Mouse (Mus musculus): ENCODE measurements around the gene Qrfpr.

- no peak for TF ChIP-seq CTCF (IDR thresholded peaks at IDR 0.05; ENCODE audit: control insufficient read depth, insufficient read depth, insufficient read length)
- no peak for TF ChIP-seq CEBPB (IDR thresholded peaks at IDR 0.05; ENCODE audit: low read depth)
- no peak for TF ChIP-seq USF1 (IDR thresholded peaks at IDR 0.05; ENCODE audit: low read depth)
- TF ChIP-seq MYOD1 (IDR thresholded peaks at IDR 0.05; ENCODE audit: control insufficient read depth, insufficient read length, low read depth): no peak
- TF ChIP-seq FOSL1 (IDR thresholded peaks at IDR 0.05; ENCODE audit: insufficient read depth, low read length, poor library complexity, severe bottlenecking): no peak
Observed at GRCm38 (mm10) chr3:36229941-36230340, 7.8 kb upstream of the Qrfpr start.
